In genomic region chrX:12879233-12879632, GRCm38 (mm10) we compare ENCODE assay signal across 27 mouse cellular contexts.
DNase-seq lines count a peak whose midpoint lies in the region; ATAC-seq and TF ChIP-seq lines count a peak whose summit lies in the region.
"Had no signal": no experiment of that assay in that cellular context is flagged by ENCODE, and none has a peak within 500 bp of the region (broad histone marks: within the 10 kb centered on the region; RNA-seq: fewer than 3 reads in every experiment).

No protein-coding gene starts in this region.

- no peak overlapping the region for H3K9ac ChIP-seq in midbrain, embryonic 13.5 days (replicated peaks)
- H3K9ac ChIP-seq in hindbrain, postnatal 0 days (replicated peaks; ENCODE audit: low read length): no peak overlapping the region
- no peak overlapping the region for H3K9ac ChIP-seq in midbrain, postnatal 0 days (replicated peaks; ENCODE audit: low read length, poor library complexity, severe bottlenecking)
- H3K9ac ChIP-seq: embryonic facial prominence, embryonic 13.5 days; limb, embryonic 15.5 days; liver, embryonic 14.5 days had no signal

- no peaks in the 10 kb centered on the region for H3K9me3 ChIP-seq in midbrain, embryonic 13.5 days
- H3K9me3 ChIP-seq in midbrain, embryonic 10.5 days (replicated peaks): no peaks in the 10 kb centered on the region
- no peaks in the 10 kb centered on the region for H3K9me3 ChIP-seq in hindbrain, postnatal 0 days (ENCODE audit: low read length)
- no peaks in the 10 kb centered on the region for H3K9me3 ChIP-seq in midbrain, postnatal 0 days (ENCODE audit: low read length)
- H3K9me3 ChIP-seq: embryonic facial prominence, embryonic 13.5 days; limb, embryonic 10.5 days; limb, embryonic 15.5 days had no signal

- no peak for DNase-seq in frontal cortex, postnatal 10 days (ENCODE audit: low spot score in 2 of 2)
- no peak for DNase-seq in midbrain, embryonic 10.5 days (ENCODE audit: low spot score)
- DNase-seq in hindbrain, postnatal 0 days (ENCODE audit: low spot score): no peak
- DNase-seq in midbrain, postnatal 0 days (ENCODE audit: low spot score): no peak
- DNase-seq in liver: no peak
- DNase-seq: adrenal gland, postnatal 25 days; B cell, adult 2 months; cerebellum, adult 18-20 months; cerebellum, postnatal 10 days; gastrocnemius, postnatal 25 days; heart, adult 18-20 months; heart, postnatal 4 days; kidney, adult 18-20 months; layer of hippocampus, postnatal 36 days; lung, adult 2 months; lung, postnatal 10 days; right cerebral cortex, postnatal 4 days; thymus, adult 18-20 months; thymus, postnatal 25 days had no signal

- no peak for TF ChIP-seq CTCF in hindbrain, postnatal 0 days (IDR thresholded peaks at IDR 0.05; ENCODE audit: low read depth)
- TF ChIP-seq CTCF in midbrain, postnatal 0 days (IDR thresholded peaks at IDR 0.05): no peak

- WGBS in midbrain, embryonic 13.5 days: 56% methylated on average over 3 of the region's 3 CpGs
- WGBS in midbrain, embryonic 10.5 days: 64% methylated on average over 3 of the region's 3 CpGs
- WGBS in hindbrain, postnatal 0 days: 62% methylated on average over 3 of the region's 3 CpGs
- 51% methylated on average over 3 of the region's 3 CpGs for WGBS in midbrain, postnatal 0 days

- H3K36me3 ChIP-seq in midbrain, embryonic 13.5 days: no peaks in the 10 kb centered on the region
- H3K36me3 ChIP-seq in midbrain, embryonic 10.5 days: no peaks in the 10 kb centered on the region
- no peaks in the 10 kb centered on the region for H3K36me3 ChIP-seq in hindbrain, postnatal 0 days (ENCODE audit: insufficient read depth, low read length)
- no peaks in the 10 kb centered on the region for H3K36me3 ChIP-seq in midbrain, postnatal 0 days (ENCODE audit: insufficient read depth, low read length)
- H3K36me3 ChIP-seq: embryonic facial prominence, embryonic 13.5 days; limb, embryonic 10.5 days; limb, embryonic 15.5 days had no signal

- H3K4me2 ChIP-seq in midbrain, embryonic 13.5 days (replicated peaks): no peak overlapping the region
- H3K4me2 ChIP-seq in hindbrain, postnatal 0 days (ENCODE audit: low read depth, low read length): no peak overlapping the region
- H3K4me2 ChIP-seq in midbrain, postnatal 0 days (ENCODE audit: low read depth, low read length, poor library complexity, severe bottlenecking): no peak overlapping the region
- H3K4me2 ChIP-seq: embryonic facial prominence, embryonic 13.5 days; heart, embryonic 11.5 days; limb, embryonic 15.5 days had no signal

- H3K4me3 ChIP-seq in midbrain, embryonic 13.5 days (replicated peaks): no peak overlapping the region
- H3K4me3 ChIP-seq in midbrain, embryonic 10.5 days: no peak overlapping the region
- no peak overlapping the region for H3K4me3 ChIP-seq in hindbrain, postnatal 0 days (ENCODE audit: low read length)
- no peak overlapping the region for H3K4me3 ChIP-seq in midbrain, postnatal 0 days (ENCODE audit: low read depth, low read length)
- H3K4me3 ChIP-seq: embryonic facial prominence, embryonic 13.5 days; limb, embryonic 10.5 days; limb, embryonic 15.5 days had no signal

- ATAC-seq in frontal cortex, adult (ENCODE audit: low TSS enrichment): peak; percentile 33; the same call in 1 of the 2 replicates
- peak; percentile 66 for ATAC-seq in midbrain, embryonic 13.5 days
- ATAC-seq in hindbrain, postnatal 0 days: peak; percentile 47
- ATAC-seq in midbrain, postnatal 0 days (ENCODE audit: low FRiP score): peak; percentile 47; the same call in 1 of the 2 replicates

- H3K27me3 ChIP-seq in midbrain, embryonic 13.5 days: no peaks in the 10 kb centered on the region
- H3K27me3 ChIP-seq in midbrain, embryonic 10.5 days (ENCODE audit: low read depth, poor library complexity, severe bottlenecking): peaks cover 11% of the 10 kb centered on the region; the same call in 1 of the 2 replicates
- H3K27me3 ChIP-seq in hindbrain, postnatal 0 days (ENCODE audit: insufficient read depth, low read length): no peaks in the 10 kb centered on the region
- no peaks in the 10 kb centered on the region for H3K27me3 ChIP-seq in midbrain, postnatal 0 days (ENCODE audit: insufficient read depth, low read length)

- H3K27ac ChIP-seq in midbrain, embryonic 13.5 days: no peak overlapping the region
- H3K27ac ChIP-seq in midbrain, embryonic 10.5 days (replicated peaks): no peak overlapping the region
- no peak overlapping the region for H3K27ac ChIP-seq in hindbrain, postnatal 0 days
- H3K27ac ChIP-seq in midbrain, postnatal 0 days (ENCODE audit: low read depth, low read length): no peak overlapping the region
- H3K27ac ChIP-seq: embryonic facial prominence, embryonic 13.5 days; limb, embryonic 10.5 days; limb, embryonic 15.5 days; liver, embryonic 14.5 days; stomach, postnatal 0 days had no signal

- H3K4me1 ChIP-seq in midbrain, embryonic 13.5 days (replicated peaks): peaks cover 5% of the 10 kb centered on the region; the same call in 1 of the 2 replicates
- peaks cover 7% of the 10 kb centered on the region for H3K4me1 ChIP-seq in midbrain, embryonic 10.5 days
- H3K4me1 ChIP-seq in hindbrain, postnatal 0 days (ENCODE audit: insufficient read depth, low read length): no peaks in the 10 kb centered on the region
- no peaks in the 10 kb centered on the region for H3K4me1 ChIP-seq in midbrain, postnatal 0 days (ENCODE audit: insufficient read depth, low read length)
- H3K4me1 ChIP-seq: embryonic facial prominence, embryonic 13.5 days; limb, embryonic 10.5 days; limb, embryonic 15.5 days had no signal
